Mouse (Mus musculus) heart, postnatal 0 days (tissue): ENCODE results near the gene Defb20.

Source experiments
- CTCF ChIP-seq: IDR thresholded peaks from 2 replicates; pipeline ENCODE4 v1.5.1; 2016; ENCODE audit warnings: antibody characterized with exemption, control low read depth, low read depth
- EP300 ChIP-seq: IDR thresholded peaks from 2 replicates; pipeline ENCODE4 v1.6.1; 2016; ENCODE audit warnings: antibody characterized with exemption, low read depth

GRCm38 (mm10) chr2:152438963-152439362, 37.9 kb upstream of the Defb20 start:
- peak; percentile 44 for TF ChIP-seq CTCF
- TF ChIP-seq EP300, result no peak
